Mouse (Mus musculus) left cerebral cortex, postnatal 14 days (tissue): ENCODE measurements around the gene Ccdc194. TPM values are rescaled to one million over a fixed set of nuclear protein-coding genes. Genes with fewer than 3 reads are reported as not detected.
"Not testable (repeated sequence)": the region's sequence is repeated elsewhere in the genome, so short reads cannot be mapped to it uniquely, and the experiment has no call there.

Experiments used
- DNase-seq, 2 experiments: peaks; one replicate each; pipeline ENCODE4 v3.0.0; 2021 to 2022; ENCODE audit warnings: low spot score in 2 of 2, mixed read lengths in 1 of 2
- intact Hi-C: fragments of 180-260 bp; cut with DNase I; formaldehyde crosslinking; loops from one replicate; pipeline ENCODE4 v1.15.1; 2025
- total RNA-seq, 2 experiments: library from RNA; stranded (reverse); gene quantifications; 2 replicates each; pipeline ENCODE4 v1.2.3; 2021

The Ccdc194 gene
- total RNA-seq, 2 experiments from 2014 or later = not detected

GRCm38 (mm10) chr8:71558071-71558957, 32.8 kb upstream of the Ccdc194 start, which contains the start of gene Tmem221:
Tmem221 (minus strand) TSS chr8:71558871.
- no peak for DNase-seq
- intact Hi-C loops = no loop called here

GRCm38 (mm10) chr8:71554644-71555043, 29.1 kb upstream of the Ccdc194 start:
- intact Hi-C loops = no loop called here
- no peak for DNase-seq

GRCm38 (mm10) chr8:71554001-71554400, 28.5 kb upstream of the Ccdc194 start:
- intact Hi-C loops = no loop called here
- no peak for DNase-seq

GRCm38 (mm10) chr8:71552770-71553169, 27.3 kb upstream of the Ccdc194 start:
- intact Hi-C loops = no loop called here

GRCm38 (mm10) chr8:71550754-71551153, 25.2 kb upstream of the Ccdc194 start:
- no peak for DNase-seq
- intact Hi-C loops = no loop called here

More at GRCm38 (mm10) chr8:71552770-71553169, 27.3 kb upstream of the Ccdc194 start:
- no peak for DNase-seq

GRCm38 (mm10) chr8:71547590-71547989, 22.1 kb upstream of the Ccdc194 start:
- intact Hi-C loops = no loop called here
- no peak for DNase-seq

GRCm38 (mm10) chr8:71545053-71545452, 19.5 kb upstream of the Ccdc194 start:
- no peak for DNase-seq
- intact Hi-C loops = no loop called here

- intact Hi-C loops = no loop called here
- DNase-seq = no peak
Measured at GRCm38 (mm10) chr8:71543755-71544154, 18.2 kb upstream of the Ccdc194 start.

GRCm38 (mm10) chr8:71542632-71543343, 17.3 kb upstream of the Ccdc194 start, which contains the start of gene Mvb12a:
Mvb12a (plus strand) TSS chr8:71542922.
- intact Hi-C loops = no loop called here
- DNase-seq = peak; percentile 97 to 99

GRCm38 (mm10) chr8:71537028-71537867, 11.7 kb upstream of the Ccdc194 start, which contains the start of gene Bst2:
Bst2 (minus strand) TSS chr8:71537456.
- peak; percentile 48 to 57 for DNase-seq
- intact Hi-C loops = no loop called here

GRCm38 (mm10) chr8:71535663-71536062, 10.2 kb upstream of the Ccdc194 start:
- no peak for DNase-seq
- intact Hi-C loops = no loop called here

GRCm38 (mm10) chr8:71534263-71534810, 8.8 kb upstream of the Ccdc194 start:
- no peak for DNase-seq
- intact Hi-C loops = no loop called here

- intact Hi-C loops = not testable (repeated sequence)
- peak; percentile 35 to 52 for DNase-seq
Measured at GRCm38 (mm10) chr8:71530735-71531467, 5.4 kb upstream of the Ccdc194 start.

GRCm38 (mm10) chr8:71528362-71529073, 3.0 kb upstream of the Ccdc194 start:
- intact Hi-C loops = no loop called here
- DNase-seq = no peak

GRCm38 (mm10) chr8:71527162-71527870, 1.8 kb upstream of the Ccdc194 start:
- DNase-seq = no peak
- intact Hi-C loops = no loop called here

GRCm38 (mm10) chr8:71526272-71526671, 761 bp upstream of the Ccdc194 start:
- intact Hi-C loops = no loop called here
- no peak for DNase-seq

- peak; percentile 90 to 95 for DNase-seq
- intact Hi-C loops = loop anchor here (5.0 kb wide), 1 partner anchor 79 kb away; no protein-coding TSS in a partner anchor
Measured at GRCm38 (mm10) chr8:71521634-71522033, 3.9 kb downstream of the Ccdc194 start.
